Mouse (Mus musculus) E14TG2a.4 (cell line): ENCODE data around the gene Gadd45b.

ENCODE experiments used
- CTCF ChIP-seq: conservative IDR thresholded peaks from 2 replicates; pipeline ENCODE4 v1.5.1; 2014; ENCODE audit warnings: low read length
- POU5F1 ChIP-seq: IDR thresholded peaks from 2 replicates; pipeline ENCODE4 v1.6.1; 2014; ENCODE audit warnings: low read length, borderline replicate concordance

DNA sequence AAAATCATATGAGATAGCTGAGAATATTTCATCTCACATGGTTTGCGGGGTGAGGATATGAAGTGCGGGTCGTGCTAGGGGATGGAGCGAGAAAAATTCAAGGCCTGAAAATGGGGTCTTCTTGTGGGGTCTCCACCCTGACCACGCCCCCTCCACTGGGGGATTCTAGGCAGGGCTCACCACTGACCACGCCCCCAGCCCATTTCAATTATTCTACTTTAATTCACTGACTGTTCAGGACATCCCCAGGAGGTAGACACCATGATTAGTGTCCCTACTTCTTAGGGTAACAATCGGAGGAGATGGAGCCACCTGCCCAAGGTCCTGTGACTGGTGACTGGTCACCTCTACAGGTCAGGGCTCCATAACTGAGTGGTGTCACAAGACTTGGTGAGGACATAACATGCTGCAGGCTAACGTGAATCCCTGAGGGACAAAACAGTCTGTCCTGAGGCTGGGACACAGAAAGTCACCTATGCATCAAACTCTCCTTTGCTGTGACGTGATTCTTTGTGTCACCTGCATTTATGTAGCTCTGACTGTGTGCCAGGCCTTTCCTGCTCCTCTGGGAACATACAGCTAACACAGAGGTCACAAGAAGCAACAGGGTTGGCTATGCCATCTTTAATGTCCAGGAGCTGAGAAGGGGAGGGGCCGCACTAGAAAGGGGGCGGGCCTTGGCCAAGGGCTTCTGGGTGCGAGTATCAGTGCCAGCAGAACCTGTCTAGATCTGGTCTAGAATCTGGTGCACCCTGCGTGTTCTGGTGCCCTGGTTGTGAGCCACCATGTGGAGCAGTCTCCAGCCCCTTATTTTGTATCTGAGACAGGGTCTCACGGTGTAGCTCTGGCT is 4.5 kb downstream of the Gadd45b start:
- TF ChIP-seq CTCF (no peak), POU5F1 (no peak)
